Mouse (Mus musculus): ENCODE data around the gene Sntb2.

Gene Sntb2

DNA sequence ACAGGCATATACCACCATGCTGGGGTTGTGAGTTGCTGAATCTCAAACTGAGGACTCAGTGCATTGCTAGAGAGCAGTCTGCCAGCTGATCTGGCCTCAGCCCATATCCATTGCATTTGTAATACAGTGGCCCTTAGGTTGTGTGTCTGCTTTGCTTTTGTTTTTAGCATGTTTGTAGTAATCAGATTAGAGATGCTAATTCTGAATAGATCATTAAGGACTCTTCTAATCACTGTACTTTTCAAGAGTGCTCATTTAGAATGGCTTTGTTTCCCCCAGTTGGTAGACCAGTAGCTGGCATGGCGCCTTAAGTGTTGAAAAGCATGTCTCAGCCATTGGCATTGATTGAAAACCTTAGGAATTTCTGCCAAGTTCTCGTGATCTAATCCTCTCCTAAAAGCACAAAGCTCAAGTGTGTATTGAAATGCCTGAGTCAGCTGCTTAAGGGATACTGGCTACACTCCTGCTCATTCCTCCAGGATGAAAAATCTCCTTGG is 43.3 kb downstream of the Sntb2 start:
- CTCF ChIA-PET: interaction anchor here in 2 of 4 experiments (1.1 to 1.2 kb wide), 2 partner anchors 13 to 24 kb away, joined by 3 to 5 read pairs; no protein-coding TSS in a partner anchor
- POLR2A ChIA-PET: interaction anchor here in 2 of 4 experiments (0.6 to 2.4 kb wide), 5 partner anchors 14 to 71 kb away, joined by 3 to 8 read pairs (median 4); no protein-coding TSS in a partner anchor

- POLR2A ChIA-PET: interaction anchor here in 1 of 4 experiments (0.6 to 1.9 kb wide), 4 partner anchors 12 to 38 kb away, joined by 3 to 7 read pairs (median 4); no protein-coding TSS in a partner anchor
Observed at GRCm38 (mm10) chr8:106985404-106985821, 49.9 kb downstream of the Sntb2 start.

DNA sequence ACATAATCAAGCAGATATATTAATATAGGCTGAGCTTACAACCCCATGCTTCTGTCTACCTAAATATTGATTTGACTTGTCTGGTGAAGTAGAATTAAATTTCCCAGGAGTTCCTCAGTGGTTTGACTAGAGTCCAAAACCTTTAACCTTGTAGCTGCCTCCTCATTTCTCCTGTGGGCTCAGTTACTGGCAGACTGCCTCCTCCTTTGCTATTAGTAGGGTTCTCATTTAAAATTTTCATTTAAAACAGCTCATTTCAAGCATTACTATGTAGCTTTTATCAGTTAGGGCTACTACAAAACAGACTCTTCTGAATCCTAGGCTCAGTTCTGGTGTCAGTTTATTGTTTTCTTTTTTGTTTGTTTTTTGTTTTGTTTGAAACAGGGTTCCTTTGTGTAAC is 50.4 kb downstream of the Sntb2 start:
- POLR2A ChIA-PET: interaction anchor here in 2 of 4 experiments (0.6 to 1.9 kb wide), 6 partner anchors 12 to 127 kb away, joined by 3 to 7 read pairs (median 4); no protein-coding TSS in a partner anchor
- CTCF ChIA-PET: interaction anchor here in 1 of 4 experiments (0.5 kb wide), 1 partner anchor 19 kb away, joined by 3 read pairs; no protein-coding TSS in a partner anchor

More at GRCm38 (mm10) chr8:106985404-106985821, 49.9 kb downstream of the Sntb2 start:
- CTCF ChIA-PET: interaction anchor here in 1 of 4 experiments (0.5 to 0.6 kb wide), 2 partner anchors 9 to 134 kb away, joined by 3 read pairs; no protein-coding TSS in a partner anchor

- ChIA-PET CTCF (interaction anchor here in 3 of 4 experiments (1.0 to 2.0 kb wide), 3 partner anchors 9 to 15 kb away, joined by 3 to 8 read pairs (median 4); no protein-coding TSS in a partner anchor), POLR2A (interaction anchor here in 2 of 4 experiments (1.2 to 1.7 kb wide), 2 partner anchors 10 to 52 kb away, joined by 3 read pairs; partner anchors contain the start of gene Sntb2 (in 1 of the 2))
Observed at GRCm38 (mm10) chr8:106987557-106987956, 52.0 kb downstream of the Sntb2 start.

DNA sequence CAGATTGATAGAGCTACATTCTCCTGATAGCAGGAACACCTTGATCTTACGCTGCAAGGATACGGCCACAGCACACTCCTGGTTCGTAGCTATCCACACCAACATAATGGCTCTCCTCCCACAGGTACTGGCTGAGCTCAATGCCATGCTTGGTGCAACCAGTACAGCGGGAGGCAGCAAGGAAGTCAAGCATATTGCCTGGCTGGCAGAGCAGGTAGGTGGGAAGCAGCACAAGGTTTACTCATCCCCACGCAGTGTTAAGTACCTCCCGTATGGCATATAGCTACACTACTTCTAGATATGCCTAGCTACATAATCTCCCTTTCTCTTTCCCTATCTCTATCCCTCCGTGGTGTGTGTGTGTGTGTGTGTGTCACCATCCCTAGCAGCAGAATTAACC is 55.8 kb downstream of the Sntb2 start:
- CTCF ChIA-PET: interaction anchor here (0.6 to 1.7 kb wide), 10 partner anchors 11 to 512 kb away, joined by 3 to 8 read pairs (median 4); no protein-coding TSS in a partner anchor
- POLR2A ChIA-PET: interaction anchor here in 2 of 4 experiments (0.5 to 1.3 kb wide), 5 partner anchors 11 to 178 kb away, joined by 3 to 5 read pairs (median 4); no protein-coding TSS in a partner anchor

DNA sequence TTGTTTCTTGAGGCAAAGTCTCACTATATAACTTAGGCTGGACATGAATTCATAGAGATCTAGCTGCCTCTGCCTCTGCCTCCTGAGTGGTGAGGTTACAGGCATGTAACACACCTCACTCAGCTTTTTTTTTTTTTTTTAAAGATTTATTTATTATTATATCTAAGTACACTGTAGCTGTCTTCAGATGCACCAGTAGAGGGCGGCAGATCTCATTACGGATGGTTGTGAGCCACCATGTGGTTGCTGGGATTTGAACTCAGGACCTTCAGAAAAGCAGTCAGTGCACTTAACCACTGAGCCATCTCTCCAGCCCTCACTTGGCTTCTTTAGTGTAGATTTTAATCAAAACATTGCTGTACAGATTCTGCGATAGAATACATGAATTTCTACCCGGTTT is 60.8 kb downstream of the Sntb2 start:
- POLR2A ChIA-PET: interaction anchor here in 2 of 4 experiments (0.6 to 0.7 kb wide), 2 partner anchors 32 to 80 kb away, joined by 4 to 5 read pairs; no protein-coding TSS in a partner anchor
- CTCF ChIA-PET: interaction anchor here (0.7 to 1.7 kb wide), 11 partner anchors 9 to 846 kb away, joined by 3 to 7 read pairs (median 3); partner anchors contain the start of gene Pla2g15 (in 1 of the 4)

DNA sequence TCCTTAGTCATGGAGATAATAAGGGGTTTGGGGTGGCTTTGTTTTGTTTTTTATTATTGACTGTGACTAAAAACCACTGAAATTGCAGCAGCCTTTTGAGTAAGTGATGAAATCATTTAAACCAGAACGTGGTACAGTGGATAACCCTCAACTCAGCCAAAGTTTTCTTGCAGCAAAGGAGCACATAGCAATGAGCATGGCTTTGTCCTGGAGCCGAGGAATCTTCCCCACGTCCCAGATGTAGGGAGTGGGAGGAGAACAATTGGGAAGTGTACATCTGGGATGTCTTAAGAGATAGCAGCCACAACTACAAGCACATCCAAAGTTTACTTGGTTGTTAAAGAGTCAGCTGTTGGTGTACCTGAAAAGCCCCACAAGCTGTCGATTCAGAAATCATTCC is 61.9 kb downstream of the Sntb2 start:
- ChIA-PET CTCF (interaction anchor here in 3 of 4 experiments (0.6 to 1.7 kb wide), 4 partner anchors 11 to 26 kb away, joined by 3 read pairs; no protein-coding TSS in a partner anchor), POLR2A (interaction anchor here in 1 of 4 experiments (0.6 to 0.9 kb wide), 4 partner anchors 10 to 62 kb away, joined by 3 to 4 read pairs (median 3); no protein-coding TSS in a partner anchor)

- ChIA-PET POLR2A (interaction anchor here in 3 of 4 experiments (0.5 to 1.6 kb wide), 5 partner anchors 16 to 400 kb away, joined by 3 to 6 read pairs (median 3); no protein-coding TSS in a partner anchor), CTCF (interaction anchor here in 3 of 4 experiments (0.6 to 0.9 kb wide), 4 partner anchors 8 to 247 kb away, joined by 3 to 6 read pairs (median 4); no protein-coding TSS in a partner anchor)
Observed at GRCm38 (mm10) chr8:106999068-106999467, 63.5 kb downstream of the Sntb2 start.

DNA sequence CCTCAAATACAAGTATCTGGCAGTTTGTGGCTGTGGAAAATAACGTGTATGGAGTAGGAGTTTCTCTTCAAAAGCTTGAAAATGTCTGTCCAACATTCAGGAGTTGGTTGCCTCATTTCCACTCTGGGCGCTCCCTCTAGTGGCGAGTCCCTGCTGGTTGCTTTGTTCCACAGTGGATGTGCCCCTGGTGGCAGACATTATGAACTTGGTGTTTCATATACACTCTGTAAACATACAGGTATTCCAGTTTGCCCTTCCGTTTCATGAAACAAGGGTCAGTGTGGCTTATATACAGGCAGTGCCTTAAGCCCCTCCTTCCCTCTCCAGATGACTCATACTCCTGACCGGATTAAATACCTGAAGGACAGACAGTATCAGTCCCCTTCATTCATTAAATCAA is 67.0 kb downstream of the Sntb2 start:
- POLR2A ChIA-PET: interaction anchor here in 2 of 4 experiments (1.0 to 1.5 kb wide), 8 partner anchors 12 to 67 kb away, joined by 3 to 7 read pairs (median 3); partner anchors contain the start of gene Sntb2 (in 1 of the 2)

DNA sequence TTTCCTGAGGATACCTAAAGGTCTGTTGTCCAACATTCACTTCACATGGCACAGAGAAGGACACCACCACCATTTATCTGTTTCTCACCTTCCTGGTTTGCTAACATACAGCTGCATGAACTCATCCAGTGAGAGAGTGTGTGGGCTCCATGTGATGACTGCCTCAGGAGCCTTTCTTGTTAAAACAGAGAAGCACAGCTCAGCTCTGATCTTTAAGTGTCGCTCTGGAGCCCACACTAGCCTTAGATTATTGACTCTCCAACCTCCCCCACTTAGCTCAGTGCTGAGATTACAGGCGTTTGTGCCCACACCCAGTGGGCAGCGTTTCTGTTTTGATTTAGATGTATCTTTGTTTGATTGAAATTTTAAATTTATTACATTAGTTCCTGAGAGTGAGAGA is 72.2 kb downstream of the Sntb2 start:
- ChIA-PET POLR2A (interaction anchor here in 1 of 4 experiments (0.6 kb wide), 1 partner anchor 97 kb away, joined by 3 read pairs; no protein-coding TSS in a partner anchor), CTCF (interaction anchor here in 2 of 4 experiments (0.6 to 1.0 kb wide), 2 partner anchors 13 to 16 kb away, joined by 4 read pairs; no protein-coding TSS in a partner anchor)

More for the DNA sequence above, 67.0 kb downstream of the Sntb2 start:
- CTCF ChIA-PET: interaction anchor here (0.5 to 2.1 kb wide), 56 partner anchors 8 to 940 kb away, joined by 3 to 15 read pairs (median 4); partner anchors contain the start of genes Sntb2 (in 1 of the 4) and Vps4a (in 1 of the 4)

DNA sequence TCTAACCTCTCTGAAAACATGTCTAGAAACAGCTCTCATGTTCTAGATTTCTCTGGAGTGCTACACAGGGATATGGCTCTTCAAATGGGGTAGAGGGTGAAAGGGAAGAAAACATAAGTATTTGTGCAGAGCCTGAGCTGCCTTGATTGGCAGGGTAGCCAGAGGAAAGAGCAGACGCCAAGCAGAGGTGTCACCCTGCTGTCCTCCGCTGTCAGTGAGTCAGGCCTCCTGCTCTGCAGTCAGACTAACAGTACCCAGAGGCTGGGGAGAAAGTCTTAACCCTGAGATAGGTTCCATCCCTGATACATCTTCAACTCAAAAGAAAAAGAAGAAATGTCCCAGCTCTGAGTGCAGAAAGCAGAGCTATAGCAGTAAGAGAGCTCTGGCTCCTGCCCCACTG is 77.1 kb downstream of the Sntb2 start:
- ChIA-PET CTCF (interaction anchor here in 3 of 4 experiments (0.5 to 2.6 kb wide), 11 partner anchors 8 to 457 kb away, joined by 3 to 15 read pairs (median 3); no protein-coding TSS in a partner anchor), POLR2A (interaction anchor here in 3 of 4 experiments (0.6 to 1.9 kb wide), 10 partner anchors 9 to 324 kb away, joined by 3 to 8 read pairs (median 4); partner anchors contain the start of genes Pdf (in 1 of the 3) and Vps4a (in 1 of the 3))

DNA sequence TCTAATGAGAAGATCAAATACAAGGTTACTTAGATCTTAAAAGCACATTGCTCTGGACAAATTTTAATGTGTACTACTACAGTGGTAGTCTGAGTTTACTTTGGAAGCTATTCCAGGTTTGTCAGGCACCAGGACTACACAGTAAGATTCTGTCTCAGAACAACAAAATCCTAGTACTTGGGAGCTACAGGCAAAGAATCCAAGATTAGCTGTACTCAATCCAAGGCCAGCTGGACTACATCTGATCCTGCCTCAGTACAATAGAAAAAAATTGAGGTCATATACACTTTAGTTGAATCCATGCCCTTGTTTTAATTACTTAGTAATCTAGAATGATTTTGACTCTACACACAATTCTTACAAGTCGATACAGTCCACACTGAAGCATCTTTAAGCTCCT is 79.4 kb downstream of the Sntb2 start:
- ChIA-PET POLR2A (interaction anchor here (0.6 to 1.9 kb wide), 8 partner anchors 16 to 920 kb away, joined by 3 to 8 read pairs (median 4); partner anchors contain the start of gene Pdf (in 1 of the 4)), CTCF (interaction anchor here in 1 of 4 experiments (2.6 kb wide), 1 partner anchor 13 kb away, joined by 13 read pairs; no protein-coding TSS in a partner anchor)

- POLR2A ChIA-PET: interaction anchor here in 2 of 4 experiments (0.8 to 1.5 kb wide), 4 partner anchors 10 to 43 kb away, joined by 3 to 5 read pairs (median 3); no protein-coding TSS in a partner anchor
- CTCF ChIA-PET: interaction anchor here in 1 of 4 experiments (0.9 kb wide), 1 partner anchor 26 kb away, joined by 3 read pairs; no protein-coding TSS in a partner anchor
Observed at GRCm38 (mm10) chr8:107023479-107023878, 87.9 kb downstream of the Sntb2 start.

DNA sequence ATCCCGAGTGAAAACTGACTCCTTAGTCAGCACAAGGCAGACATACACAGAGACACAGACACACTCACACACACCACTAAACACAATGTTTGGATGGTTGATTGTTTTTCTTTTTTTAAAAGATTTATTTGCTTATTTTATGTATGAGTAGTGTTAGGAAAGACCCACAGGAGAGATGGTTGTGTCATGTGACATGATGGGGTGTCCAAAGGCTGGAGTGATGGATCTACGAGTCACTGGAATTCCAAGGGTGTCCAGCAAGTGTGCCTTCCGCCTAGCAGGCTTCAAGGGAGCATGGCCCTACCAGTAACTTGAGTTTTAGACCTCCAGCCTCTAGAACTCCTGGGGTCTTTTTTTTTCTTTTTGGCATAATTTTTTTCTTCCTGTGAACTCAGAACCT is 93.8 kb downstream of the Sntb2 start:
- ChIA-PET POLR2A (interaction anchor here in 2 of 4 experiments (0.9 to 7.8 kb wide), 4 partner anchors 13 to 27 kb away, joined by 3 to 76 read pairs (median 4); partner anchors contain the start of genes Cog8 (in 1 of the 2), Nip7 (in 1 of the 2) and Pdf (in 1 of the 2)), CTCF (interaction anchor here in 2 of 4 experiments (0.6 to 1.4 kb wide), 2 partner anchors 17 to 158 kb away, joined by 3 read pairs; no protein-coding TSS in a partner anchor)

- POLR2A ChIA-PET: interaction anchor here in 3 of 4 experiments (0.9 to 7.8 kb wide), 8 partner anchors 7 to 26 kb away, joined by 3 to 76 read pairs (median 3); partner anchors contain the start of genes Cog8 (in 1 of the 3), Nip7 (in 1 of the 3) and Pdf (in 1 of the 3)
- CTCF ChIA-PET: interaction anchor here (0.5 to 1.9 kb wide), 6 partner anchors 11 to 597 kb away, joined by 3 to 6 read pairs (median 4); no protein-coding TSS in a partner anchor
Observed at GRCm38 (mm10) chr8:107030058-107030457, 94.5 kb downstream of the Sntb2 start.

DNA sequence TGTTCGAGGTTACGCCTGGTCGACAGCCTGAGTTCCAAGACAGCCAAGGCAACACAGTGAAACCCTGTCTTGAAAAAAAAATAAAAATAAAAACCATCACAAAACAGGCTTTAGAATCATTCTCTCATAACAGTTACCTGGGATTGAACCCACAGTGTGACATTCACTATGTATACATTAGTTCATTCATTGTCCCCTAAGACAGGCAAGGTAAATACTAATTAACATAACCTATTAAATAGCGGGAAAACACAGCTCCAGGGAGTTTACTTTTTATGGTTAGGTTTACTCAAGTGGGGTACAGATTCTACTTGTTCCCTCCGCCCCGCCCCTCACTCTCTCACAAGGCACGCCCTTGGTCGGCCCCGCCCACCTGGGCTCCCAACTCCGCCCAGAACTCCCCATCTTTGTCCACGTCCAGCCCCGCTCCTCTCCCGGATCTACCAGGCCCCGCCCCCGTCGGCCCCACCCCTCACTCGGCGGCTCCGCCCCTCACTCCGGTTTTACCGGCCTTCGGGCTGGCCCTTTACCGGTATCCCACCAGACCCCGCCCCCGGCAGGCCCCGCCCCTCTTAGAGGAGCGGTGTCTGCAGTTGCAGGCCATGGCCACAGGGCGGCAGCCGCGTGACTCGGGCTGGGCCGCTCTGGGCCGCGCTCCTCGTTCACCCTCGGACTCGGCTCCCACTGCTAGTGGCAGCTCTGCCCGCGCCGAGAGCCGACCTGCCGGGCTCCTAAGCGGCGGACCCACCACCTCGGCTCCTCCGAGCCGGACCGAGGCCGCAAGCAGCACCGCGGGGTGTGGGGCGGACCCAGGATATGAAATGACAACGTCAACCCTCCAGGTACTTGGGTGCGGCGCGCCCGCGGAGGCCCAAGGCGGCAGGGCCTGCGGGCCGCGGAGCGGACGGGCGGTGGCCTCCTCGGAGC is 95.4 kb downstream of the Sntb2 start, which contains the start of gene Vps4a:
Gene Vps4a, plus strand, starts transcription at position 573 of the 927 bp plus-strand sequence.
- ChIA-PET CTCF (interaction anchor here (0.5 to 1.9 kb wide), 15 partner anchors 10 to 1019 kb away, joined by 3 to 6 read pairs (median 3); partner anchors contain the start of genes Cog8 (in 1 of the 4), Ddx28 (in 1 of the 4), Nip7 (in 1 of the 4) and Pdf (in 1 of the 4)), POLR2A (interaction anchor here (0.6 to 7.8 kb wide), 26 partner anchors 8 to 693 kb away, joined by 3 to 76 read pairs (median 3); partner anchors contain the start of genes Pdf (in 3 of the 4), Cog8 (in 1 of the 4), Nip7 (in 1 of the 4) and Smpd3 (in 1 of the 4))
